Mouse (Mus musculus): Measurements from ENCODE around the gene Ggact. TPM values are rescaled to one million over a fixed set of nuclear protein-coding genes. Genes with fewer than 3 reads are reported as not detected.

The Ggact gene
- total RNA-seq, 2 experiments from 2014 or later = 16.6 to 17.2 TPM

DNA sequence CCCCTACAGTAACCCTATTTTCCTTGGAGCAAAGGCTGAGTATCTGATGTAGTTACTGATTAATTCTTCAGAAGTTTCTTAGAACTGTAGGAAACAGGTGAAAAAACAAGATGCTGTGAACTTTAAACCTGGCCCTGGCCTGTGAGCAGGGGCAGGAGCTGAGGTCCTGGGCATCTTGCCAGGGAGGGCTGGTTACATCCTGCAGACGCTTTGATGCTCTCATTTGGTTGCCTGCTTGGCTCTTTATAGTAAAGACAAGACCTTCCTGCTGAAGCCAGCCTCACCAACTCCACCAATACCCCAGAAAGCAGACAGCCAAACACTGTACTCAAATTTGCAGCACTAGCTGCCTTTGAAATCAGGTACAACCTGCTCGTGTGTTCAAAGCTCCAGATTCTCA is 11.4 kb downstream of the Ggact start:
- intact Hi-C loops (cut with DNase I) = no loop called here
- peak in 1 of 2 experiments; percentile 92 for DNase-seq (ENCODE audit: extremely low spot score in 1 of 2, low spot score in 2 of 2)

DNA sequence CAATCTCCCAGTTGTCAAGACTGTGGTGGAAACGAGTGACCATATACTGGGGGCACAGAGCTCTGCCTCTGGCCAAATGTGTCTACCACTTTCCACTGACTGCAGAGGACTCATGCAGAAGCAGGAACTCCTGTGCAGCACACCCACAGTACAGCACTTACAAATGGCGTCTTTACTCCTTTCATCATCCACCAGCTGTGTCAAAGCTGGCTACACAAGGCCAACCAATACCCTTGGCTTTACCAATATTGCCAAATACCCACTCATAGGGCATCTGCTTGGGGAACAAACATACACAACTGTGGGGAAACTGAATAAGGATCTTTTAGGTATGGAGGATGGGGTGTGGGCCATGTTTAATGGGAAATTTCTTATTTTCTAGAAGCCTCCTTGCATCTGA is 11.8 kb downstream of the Ggact start:
- intact Hi-C loops (cut with DNase I) = no loop called here
- no peak for DNase-seq (ENCODE audit: extremely low spot score in 1 of 2, low spot score in 2 of 2)

DNA sequence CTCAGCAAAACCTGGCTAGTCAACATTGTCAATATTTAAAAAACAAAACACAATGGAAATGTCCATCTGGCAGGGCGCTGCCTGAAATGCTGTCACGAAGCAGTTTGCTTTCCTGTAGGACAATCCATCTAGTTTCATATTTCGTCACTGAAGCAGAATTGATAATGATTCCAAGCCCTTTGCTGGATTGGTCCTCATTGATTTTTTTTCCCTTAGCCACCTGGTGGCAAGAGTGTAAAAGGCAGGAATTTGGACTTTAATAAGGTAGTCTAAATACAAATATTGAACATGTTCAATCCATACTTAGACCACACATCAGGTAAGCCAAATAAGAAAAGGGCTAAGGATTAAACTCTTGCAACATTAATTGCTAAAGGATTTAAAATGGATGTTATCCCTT is 12.4 kb downstream of the Ggact start:
- intact Hi-C loops (cut with DNase I) = no loop called here
- DNase-seq (ENCODE audit: extremely low spot score in 1 of 2, low spot score in 2 of 2) = no peak

DNA sequence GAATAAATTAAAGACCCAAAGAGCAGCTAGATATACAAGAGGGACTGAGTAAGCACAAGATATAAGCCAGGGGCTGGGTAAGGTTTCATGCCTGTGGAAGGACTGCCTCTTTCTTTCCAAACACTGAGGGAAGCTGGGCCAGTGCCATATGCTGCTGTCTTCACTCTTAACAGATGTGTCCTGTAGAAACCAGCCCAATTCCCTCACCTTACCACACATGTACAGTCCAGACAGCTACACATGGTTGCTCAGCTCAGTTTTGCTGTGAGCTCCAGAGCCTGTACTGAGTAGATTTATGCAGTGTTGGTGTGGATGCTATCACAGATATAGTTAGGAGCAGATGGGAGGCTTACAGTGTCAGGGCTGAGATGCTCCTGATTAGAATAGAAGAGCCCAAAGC is 12.9 kb downstream of the Ggact start:
- DNase-seq (ENCODE audit: extremely low spot score in 1 of 2, low spot score in 2 of 2) = peak in 1 of 2 experiments; percentile 50

DNA sequence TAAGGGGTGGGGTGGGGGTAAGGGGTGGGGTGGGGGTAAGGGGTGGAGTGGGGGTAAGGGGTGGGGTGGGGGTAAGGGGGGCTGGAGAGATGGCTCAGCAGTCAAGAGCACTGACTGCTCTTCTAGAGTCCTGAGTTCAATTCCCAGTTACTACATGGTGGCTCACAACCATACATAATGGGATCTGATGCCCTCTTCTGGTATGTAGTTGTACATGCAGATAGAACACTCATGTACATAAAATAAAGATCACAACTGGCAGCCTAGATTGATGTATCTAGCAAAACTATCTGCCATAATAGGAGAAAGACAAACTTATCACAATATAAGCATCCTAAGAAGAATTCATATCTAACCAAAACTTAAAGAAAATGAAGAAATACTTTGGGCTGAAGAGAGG is 15.0 kb downstream of the Ggact start:
- DNase-seq (ENCODE audit: extremely low spot score in 1 of 2, low spot score in 2 of 2) = no peak
- intact Hi-C loops (cut with DNase I) = no loop called here

More for the DNA sequence above, 12.9 kb downstream of the Ggact start:
- intact Hi-C loops (cut with DNase I) = no loop called here

DNA sequence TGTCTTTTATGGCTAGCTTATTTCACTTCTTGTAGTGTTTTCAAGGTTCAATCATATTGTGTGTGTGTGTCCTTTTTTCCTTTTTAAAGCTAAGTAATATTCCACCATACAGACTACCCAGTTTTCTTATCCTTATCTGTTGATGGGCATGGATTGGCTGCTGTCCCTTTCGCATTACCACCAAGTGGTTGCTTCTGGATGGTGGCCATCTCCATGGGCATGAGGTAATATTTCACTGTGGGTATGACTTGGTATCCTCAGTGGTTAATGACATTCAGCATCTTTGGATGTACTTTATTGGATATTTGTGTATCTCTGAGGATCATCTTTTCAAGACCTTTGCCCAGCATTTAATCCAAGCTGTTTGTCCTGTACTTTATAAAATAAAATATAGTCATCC is 17.5 kb downstream of the Ggact start:
- DNase-seq (ENCODE audit: extremely low spot score in 1 of 2, low spot score in 2 of 2) = no peak
- intact Hi-C loops (cut with DNase I) = no loop called here

DNA sequence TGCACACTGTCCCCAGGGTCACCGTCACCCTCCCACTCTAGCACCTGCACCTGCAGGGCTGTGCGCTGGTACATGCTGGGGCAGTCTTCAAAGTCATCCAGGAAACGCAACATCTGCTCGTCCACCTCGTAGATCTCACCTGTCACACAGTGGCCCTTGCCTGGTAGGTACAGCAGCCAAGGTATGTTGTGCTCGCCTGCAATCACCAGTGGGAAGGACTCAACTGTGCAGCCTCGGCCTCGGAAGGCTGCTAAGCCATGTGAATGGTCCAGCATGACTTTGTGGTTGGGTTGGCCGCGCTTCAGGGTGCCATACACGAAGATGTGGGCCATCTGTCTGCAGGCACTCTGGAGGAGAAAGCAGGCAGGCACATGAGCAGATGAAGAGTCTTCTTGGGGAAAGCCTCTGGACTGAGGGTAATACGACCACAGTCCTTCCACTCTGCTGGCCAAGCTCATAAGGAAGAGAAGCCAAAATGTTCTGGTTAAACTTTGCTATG is 22.0 kb downstream of the Ggact start:
- no peak for DNase-seq (ENCODE audit: extremely low spot score in 1 of 2, low spot score in 2 of 2)
- intact Hi-C loops (cut with DNase I) = no loop called here

DNA sequence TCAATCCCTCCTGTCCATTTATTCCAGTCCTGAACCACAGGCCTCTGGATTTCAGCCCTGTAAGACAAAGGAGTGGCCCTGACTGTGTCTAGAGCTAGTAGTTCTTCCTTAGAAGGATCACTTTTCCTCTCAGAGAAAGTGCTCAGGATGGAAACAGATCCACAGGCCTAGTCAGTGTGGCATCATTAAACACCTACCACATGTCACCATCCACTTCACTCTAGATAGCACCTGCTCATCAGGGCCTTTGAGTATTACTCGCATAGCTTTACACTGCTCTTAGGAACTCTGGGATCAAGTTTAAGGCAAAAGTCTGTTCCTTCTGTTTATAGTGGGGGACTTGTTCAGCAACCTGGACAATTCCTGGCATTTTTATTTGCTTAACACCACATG is 25.1 kb downstream of the Ggact start:
- no peak for DNase-seq (ENCODE audit: extremely low spot score in 1 of 2, low spot score in 2 of 2)
- intact Hi-C loops (cut with DNase I) = no loop called here

DNA sequence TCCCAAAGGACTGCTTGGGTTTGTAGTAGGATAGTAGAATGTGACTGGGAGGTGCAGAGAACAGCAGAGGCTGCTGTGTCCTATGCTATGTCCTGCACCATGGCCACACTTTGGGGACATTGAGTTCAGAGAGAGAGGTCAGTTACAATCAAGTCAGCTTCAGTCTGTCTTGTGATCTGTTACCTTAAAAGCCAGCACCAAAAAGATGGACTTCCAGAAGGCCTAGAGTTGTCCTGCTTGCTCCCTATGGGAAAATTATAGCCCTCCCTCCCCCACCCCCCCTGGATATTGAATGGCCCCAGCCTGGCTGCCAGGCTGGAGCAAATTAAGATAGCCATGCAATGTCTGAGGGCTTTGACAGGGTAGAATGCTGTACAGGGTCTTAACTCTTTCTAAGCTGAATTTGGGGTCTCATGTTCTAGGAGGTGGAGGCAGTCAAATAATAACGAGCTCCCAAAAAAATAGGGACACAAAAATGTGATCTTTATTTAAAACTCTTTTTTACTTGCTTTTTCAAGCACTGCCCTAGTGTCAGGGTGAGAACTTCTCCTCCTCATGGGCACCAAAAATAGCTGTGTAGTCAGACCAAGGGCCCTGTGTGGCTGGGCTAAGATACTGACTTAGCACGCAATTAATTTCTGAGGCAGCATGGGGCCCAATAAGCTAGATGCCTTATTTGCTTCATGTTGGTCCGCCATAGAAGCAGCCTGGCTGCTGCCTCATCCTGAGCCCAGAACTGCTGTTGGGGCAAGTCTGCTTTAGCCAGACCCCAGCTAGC is 25.7 kb downstream of the Ggact start:
- DNase-seq (ENCODE audit: extremely low spot score in 1 of 2, low spot score in 2 of 2) = no peak
- intact Hi-C loops (cut with DNase I) = no loop called here

DNA sequence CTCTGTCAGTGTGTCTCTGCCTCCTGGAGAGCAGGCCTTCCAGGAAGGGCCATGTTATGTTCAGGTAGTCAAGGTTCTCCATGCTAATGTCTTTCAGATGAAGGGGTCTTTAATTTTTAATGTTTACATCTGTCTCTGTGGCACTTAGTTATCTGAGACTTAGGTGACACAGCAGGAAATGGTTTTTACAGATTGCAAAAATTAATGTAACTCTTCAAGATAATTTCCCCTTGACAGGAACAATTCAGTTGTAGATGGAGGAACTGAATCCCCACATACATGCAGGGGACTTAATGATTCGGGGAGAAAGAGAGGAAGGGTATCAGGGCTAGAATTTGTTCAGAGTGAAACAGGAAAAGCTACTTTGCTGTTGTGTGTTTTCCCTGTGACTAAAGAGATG is 26.3 kb downstream of the Ggact start:
- DNase-seq (ENCODE audit: extremely low spot score in 1 of 2, low spot score in 2 of 2) = no peak
- intact Hi-C loops (cut with DNase I) = no loop called here

DNA sequence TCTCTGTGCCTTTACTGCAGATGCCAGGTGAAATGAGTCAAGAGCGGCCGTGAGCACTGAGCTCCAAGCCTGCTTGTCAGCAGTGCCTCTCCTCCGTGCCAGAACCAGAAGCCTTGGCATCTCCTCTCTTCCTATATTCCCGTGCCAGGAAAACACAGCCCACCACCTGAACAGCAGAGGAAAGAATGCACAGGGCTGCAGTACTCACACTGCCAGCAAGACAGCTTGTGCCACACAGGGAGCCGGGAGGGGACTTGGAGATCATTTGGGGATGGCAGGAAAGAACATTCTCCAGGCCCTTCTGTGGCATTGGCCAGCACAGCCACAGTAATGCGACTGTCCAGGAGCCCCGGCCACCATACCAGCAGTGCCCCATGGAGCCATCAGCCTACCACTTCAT is 27.7 kb downstream of the Ggact start:
- DNase-seq (ENCODE audit: extremely low spot score in 1 of 2, low spot score in 2 of 2) = peak in 1 of 2 experiments; percentile 49
- intact Hi-C loops (cut with DNase I) = no loop called here

DNA sequence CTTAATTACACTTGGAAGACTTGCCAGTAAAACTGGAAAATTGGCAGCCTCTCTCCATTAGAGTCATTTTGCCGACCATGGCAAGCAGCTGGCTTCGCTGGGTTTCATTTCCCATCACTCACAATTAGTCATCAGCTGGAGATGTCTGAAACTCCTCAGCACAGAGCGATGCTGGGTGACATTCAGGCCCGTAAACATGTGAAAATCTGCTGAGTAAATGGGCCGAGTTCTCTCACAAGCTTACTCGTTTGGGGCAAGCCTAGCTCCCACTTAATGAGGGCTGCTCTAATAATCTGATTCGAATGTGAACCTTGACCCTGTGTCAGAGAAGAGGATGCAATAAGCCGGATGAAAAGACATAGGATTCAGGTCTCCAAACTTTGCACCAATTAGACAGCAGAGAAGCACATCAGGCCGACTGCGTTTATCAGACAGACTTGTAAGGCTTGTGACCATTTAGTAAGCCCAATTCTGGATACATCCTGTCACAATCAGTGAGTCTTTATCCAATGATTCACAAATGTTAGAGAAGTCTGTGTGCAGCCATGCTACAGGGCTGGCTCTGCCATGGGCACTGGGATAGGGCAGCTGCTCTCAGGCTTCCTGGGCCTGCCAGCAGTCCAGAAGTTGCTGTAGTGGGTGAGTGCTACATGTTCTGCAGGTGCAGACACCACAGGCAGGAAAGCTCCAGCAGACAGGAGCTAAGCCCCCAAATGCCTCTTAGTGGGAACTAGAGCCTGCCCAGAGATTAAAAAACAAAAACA is 29.6 kb downstream of the Ggact start:
- peak in 1 of 2 experiments; percentile 40 for DNase-seq (ENCODE audit: extremely low spot score in 1 of 2, low spot score in 2 of 2)
- intact Hi-C loops (cut with DNase I) = no loop called here

DNA sequence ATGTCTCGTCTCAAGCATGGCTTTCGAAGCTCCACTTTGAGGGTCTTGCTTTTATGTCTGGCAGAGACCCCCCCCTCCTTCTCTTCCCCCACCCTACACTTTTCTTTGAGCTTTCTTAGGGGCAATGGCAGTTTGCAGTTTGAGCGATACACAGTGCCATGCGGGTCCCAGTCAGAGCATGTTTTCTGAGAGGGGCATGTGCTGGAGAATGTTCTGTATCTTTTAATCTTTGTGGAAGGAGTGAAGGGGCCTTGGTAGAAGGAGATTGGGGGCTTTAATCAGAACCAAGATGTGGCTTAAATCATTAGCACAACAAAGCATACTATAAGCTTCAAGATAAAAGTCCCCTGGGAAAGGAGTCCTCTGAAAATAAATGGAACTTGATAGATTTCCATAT is 30.1 kb downstream of the Ggact start:
- intact Hi-C loops (cut with DNase I) = no loop called here
- DNase-seq (ENCODE audit: extremely low spot score in 1 of 2, low spot score in 2 of 2) = no peak

DNA sequence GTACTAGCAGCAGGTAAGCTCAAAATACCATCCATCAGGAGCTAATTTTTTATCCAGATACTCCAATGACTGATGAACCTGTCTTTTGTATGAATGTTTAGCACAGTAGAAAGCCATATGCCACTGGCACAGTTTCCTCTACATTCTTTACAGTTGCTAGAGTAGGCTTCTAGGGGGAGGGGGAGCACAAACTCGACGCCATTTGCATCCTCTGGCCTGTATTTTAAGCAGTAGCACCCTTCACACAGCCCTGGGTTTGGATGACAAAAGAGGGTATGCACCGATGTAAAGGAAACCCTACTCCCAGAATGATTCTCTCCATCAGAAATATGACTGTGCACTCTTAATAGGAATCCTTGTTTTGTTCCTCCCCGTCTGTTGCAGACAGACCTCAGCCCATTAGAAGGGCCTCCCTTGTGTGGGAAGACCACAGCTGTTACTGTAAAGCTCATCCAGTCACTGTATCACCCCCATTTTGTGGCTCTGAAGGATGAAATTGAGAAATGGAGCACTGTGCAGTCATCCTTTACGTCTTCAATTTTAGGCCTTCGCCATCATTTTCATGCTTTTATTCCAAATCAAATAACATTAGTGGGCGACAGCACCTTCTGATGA is 30.7 kb downstream of the Ggact start:
- intact Hi-C loops (cut with DNase I) = no loop called here
- no peak for DNase-seq (ENCODE audit: extremely low spot score in 1 of 2, low spot score in 2 of 2)

DNA sequence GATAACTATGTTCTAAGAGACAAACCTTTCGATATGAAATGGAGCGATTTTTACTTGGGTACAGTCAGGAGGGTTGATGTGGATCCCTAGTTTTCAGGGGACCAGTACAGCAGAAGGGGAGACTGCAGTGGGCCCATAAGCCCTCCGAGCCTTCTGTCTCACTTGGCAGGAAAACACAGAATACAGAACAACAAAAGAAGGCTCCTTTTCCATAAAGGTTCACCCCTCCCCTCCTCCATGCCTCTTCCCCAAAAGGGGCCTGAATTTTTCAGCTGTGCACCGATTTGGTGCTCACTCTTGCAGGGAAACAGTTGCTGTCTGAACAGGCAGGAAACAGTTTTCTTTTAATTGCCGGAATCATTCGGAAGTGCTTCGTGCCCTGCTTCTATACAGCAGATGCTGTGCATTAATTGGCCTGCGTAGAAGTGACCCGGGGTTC is 31.3 kb downstream of the Ggact start:
- intact Hi-C loops (cut with DNase I) = no loop called here
- no peak for DNase-seq (ENCODE audit: extremely low spot score in 1 of 2, low spot score in 2 of 2)

DNA sequence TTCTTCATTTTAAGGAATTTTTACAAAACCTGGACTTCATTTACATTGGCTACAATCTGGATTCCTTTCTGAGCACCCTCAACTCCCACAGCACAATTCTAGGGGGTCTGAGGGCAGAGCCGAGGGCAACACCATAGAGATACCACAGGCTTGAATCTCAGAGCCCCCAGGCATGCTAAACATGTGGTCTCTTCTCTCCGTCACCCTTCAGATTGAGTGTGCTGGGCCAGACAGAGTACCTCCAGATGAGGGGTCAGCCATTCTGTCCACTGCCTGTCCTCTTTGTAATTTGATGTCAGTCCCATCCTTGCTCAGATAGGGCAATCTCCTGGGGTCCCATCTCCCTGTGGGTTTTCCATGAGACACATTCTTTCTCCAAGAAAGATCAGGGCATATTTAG is 31.9 kb downstream of the Ggact start:
- intact Hi-C loops (cut with DNase I) = no loop called here

DNA sequence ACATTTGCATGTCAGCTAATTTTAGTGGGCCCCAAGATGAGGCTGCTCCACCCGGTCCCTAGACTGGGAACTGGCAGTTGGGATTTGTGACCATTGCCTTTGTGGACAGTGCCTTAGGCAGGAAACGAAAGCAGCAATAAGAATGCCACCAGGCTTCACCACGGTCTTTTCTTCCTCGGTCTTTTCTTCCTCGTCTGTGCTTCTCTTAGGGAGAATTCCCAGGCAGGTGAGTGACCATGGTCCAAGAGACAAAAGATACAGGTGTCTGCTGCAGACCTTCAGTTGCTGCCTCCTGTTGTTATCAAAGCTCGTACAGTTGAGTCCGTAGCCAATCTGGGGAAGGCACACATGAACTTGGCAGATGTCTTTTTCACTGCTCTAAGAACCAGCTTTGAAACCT is 33.3 kb downstream of the Ggact start:
- intact Hi-C loops (cut with DNase I) = no loop called here
- DNase-seq (ENCODE audit: extremely low spot score in 1 of 2, low spot score in 2 of 2) = no peak

More for the DNA sequence above, 31.9 kb downstream of the Ggact start:
- no peak for DNase-seq (ENCODE audit: extremely low spot score in 1 of 2, low spot score in 2 of 2)

DNA sequence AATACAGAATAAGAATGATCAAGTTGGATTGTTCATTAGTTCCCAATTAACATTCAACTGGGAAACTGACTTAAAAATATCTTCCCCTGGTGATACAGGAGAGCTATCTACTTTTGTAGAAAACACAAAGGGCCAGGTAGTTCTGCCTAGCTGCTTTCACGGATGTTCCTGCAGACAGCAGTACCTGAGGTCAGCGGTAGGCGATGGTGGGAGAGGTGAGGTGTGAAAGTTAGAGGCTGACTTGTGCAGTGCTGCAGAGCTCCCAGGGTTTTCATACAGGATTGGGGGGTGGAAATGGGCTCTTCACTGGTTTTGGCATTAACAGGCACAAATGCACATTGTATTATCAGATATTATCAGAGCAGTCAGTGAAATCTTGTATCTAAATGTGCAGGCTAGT is 35.8 kb downstream of the Ggact start:
- intact Hi-C loops (cut with DNase I) = loop anchor here (5.0 kb wide), 2 partner anchors 390 to 650 kb away; no protein-coding TSS in a partner anchor
- no peak for DNase-seq (ENCODE audit: extremely low spot score in 1 of 2, low spot score in 2 of 2)

DNA sequence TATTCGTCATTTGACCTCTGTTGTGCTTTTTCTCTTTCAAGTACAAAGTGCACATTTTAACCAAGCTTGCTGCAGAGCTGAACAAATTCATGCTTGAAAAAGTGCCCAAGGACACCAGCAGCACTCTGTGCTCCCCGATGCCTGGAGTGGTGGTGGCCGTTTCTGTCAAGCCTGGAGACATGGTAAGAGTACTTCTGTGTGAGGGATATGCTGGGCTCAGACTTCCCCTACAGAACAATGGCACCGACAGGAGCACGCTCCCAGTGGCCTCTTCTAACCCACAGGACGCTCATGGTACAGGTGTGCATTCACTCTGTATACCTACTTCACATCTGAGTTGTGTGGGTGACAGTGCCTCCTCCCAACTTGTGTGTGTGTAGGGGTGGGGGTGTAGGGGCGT is 36.8 kb downstream of the Ggact start:
- intact Hi-C loops (cut with DNase I) = loop anchor here (5.0 kb wide), 2 partner anchors 389 to 649 kb away; no protein-coding TSS in a partner anchor
- no peak for DNase-seq (ENCODE audit: extremely low spot score in 1 of 2, low spot score in 2 of 2)

All from left cerebral cortex, postnatal 10 days (tissue).